Mouse (Mus musculus): Measurements from ENCODE around the gene Slc25a13.
A peak's percentile ranks its signal among the peaks of the same experiment; 100 is the strongest.

Slc25a13 gene

DNA sequence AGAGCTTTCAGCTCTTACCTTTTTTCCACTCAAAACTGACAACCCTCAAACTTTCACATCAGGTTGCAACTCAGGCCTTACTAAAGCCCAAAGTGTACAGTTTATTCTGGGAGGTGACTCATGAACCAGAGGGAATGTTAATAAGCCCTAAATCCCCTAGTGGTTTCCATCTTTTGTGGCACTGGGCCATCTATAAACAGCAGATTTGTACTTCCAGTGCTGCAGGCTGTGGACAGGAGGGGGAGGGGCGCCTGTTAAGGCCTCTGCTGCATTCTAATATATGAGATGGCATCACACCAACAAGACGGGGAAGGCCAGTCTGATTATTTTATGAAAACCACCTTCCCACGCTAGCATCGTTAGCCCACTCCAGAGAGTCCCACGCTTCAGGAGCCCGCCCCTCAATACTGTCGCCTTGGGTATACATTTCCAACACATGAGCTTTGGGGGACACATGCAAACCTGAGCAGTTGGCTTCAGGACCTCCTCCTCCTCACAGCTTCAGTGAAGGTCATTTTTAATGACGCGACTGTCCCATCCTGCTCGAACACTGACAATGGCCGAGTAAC is 48.3 kb downstream of the Slc25a13 start:
- no peak for DNase-seq (ENCODE audit: low read depth, low spot score)

DNA sequence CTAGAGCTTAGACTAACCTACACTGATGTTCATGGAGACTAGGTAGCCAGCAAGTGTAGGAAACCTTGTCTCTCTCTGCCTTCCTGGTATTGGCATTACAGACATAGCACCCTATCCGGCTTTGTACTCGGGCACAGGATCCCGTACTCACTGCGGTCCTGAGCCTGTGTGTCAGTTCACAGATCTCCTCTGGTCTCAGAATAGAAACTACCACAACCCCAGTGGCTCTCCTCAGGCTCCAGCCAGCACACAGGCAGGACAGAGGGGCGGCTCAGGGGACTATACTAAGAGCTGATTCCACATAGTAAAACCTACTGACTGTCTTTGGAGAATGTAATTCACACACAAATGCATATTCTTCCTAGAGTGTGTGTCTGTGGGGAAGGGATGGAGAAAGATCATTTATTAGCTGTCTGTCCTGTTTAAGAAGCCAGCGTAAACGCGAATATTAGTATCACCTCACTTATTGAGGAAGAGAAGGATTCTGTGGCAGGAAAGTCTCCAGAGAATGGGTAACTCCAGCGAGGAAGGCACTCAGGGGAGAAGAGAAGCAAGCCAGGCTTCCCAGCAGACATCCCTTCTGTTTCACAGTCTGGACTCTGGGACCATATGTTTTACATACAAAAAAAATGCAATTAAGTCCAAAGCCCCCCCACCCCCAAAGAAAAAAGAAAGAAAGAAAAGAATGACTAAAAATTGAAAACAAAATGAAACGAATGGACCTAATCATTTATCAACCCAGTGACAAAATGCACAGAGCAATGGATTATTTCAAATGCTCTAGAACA is 49.4 kb downstream of the Slc25a13 start:
- DNase-seq (ENCODE audit: low read depth, low spot score), result no peak

DNA sequence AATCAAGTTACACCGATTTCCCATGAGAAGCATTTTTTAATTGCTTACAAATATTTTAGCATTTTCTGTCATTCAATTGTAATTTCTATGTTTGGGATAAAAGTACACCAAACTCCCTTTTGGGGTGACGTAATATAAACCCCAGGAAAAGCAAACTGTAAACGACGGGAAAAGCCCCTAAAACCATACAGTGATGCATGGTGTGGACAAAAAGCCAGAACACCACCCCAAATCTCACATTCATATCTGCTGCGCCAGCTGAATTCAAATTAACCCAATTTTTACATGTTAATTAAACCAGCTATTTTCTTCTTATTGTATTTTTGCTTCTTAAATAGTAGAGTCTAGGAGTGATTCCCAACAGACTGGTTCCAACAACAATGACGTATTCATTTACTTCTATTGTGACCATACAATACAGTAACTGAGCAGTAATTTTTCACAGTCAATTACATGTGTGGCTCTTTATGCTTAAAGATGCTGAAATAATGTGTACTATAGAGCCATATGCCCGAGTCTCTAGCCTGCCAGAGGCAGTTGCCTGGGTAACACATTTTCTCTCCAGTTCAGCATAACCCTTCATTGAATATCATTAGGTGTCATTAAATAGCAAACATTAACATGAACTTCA is 53.9 kb downstream of the Slc25a13 start:
- no peak for DNase-seq (ENCODE audit: low read depth, low spot score)

DNA sequence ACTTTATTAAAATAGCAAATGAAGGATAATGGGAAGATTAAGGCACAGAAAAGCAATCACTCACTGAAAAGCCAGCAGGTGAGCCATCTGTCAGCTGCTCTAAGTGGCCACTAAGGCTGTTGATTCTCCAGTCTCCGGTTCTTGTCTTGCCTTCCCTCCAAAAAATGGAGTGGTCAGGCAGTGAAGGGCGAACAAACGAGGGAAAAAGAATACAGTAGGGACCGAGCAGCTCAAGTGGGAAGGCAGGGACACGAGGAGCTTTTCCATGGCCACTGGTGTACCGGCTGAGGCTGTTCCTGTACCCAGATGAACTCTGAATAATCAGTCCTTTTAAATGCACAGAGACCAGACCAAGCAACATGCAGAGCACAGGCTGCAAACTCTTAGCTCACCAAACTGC is 54.8 kb downstream of the Slc25a13 start:
- DNase-seq (ENCODE audit: low read depth, low spot score), result no peak

DNA sequence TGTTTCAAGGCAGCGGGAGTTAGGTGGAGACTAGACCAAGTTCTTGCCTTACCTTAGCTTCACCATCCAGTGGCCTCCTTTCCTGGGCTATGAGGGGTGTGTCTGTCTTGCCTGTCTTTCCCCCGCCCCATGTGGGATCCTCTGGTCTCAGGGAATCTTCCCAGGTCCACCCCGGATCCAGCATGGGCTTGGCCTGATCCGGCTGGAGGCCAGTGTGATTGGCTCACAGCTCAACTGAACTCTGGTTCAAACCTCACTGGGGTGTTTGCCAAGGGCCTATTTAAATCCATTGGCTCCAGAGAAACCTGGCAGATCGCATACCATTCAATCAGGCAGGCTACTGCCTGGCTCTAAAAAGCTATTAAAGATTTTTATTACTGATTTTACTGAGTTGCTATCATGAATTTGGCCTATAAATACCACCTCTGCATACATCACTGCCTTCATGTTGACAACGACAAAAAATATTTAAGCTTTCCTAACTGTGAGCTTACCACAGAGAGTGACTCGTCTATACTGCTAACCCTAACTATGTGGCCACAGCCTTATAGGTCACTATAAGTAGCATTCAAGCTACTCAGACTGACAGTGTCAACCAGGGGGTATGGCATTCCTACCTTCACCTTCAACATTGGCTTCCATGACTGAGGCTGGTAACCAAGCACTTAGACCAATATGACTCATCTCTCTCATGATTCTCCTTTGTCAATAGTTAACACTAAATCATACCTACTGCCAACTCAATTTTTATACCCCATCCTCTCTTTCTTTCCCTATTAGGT is 56.1 kb downstream of the Slc25a13 start:
- DNase-seq (ENCODE audit: low read depth, low spot score), result no peak

DNA sequence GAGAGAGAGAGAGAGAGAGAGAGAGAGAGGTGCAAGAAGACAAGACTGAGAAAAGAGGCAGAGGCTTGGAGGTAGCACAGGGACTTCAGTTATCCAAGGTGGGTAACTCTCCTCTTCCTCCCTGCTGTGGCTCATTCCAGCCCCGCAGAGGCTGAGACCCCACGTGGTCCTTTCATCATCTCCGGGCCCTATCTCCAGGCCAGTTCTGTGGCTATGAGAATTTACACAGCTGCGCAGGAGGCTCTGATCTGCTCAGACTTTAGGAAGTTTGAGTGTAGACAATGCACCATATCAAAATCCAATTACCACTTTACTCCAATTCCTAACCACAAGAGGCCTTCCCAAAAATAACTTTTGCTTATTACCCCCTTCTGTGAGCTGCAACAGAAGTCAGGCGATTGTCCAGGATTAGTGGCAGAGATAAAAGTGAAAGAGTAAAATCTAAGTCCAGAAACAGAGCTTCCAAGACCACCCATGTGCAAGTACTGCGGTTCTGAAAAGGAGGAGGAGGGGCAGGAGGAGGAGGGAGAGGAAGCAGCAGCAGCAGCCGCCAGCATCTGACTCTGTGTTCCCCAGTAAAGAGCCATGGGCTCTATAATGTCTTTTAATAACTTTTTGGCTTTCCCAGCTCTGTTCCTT is 57.6 kb downstream of the Slc25a13 start:
- DNase-seq (ENCODE audit: low read depth, low spot score), result no peak

DNA sequence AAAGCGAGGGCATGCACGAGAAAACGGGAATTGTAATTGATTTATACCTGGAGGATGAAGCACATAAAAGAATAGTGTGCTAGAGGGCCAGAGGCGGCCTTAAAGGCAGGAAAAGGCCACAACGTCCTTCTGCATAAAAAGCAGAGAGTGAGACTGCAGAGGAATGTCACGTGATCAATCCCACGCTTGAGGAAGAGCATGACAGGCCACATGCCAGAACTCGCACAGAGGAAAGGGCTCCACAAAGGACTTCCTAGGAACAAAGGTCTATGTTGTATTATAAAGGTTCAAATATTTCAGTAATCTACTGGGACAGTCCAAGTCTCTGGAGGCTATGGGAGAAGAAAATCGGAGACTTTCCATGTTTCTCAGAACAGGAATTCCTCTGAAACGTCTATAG is 63.5 kb downstream of the Slc25a13 start:
- no peak for DNase-seq (ENCODE audit: low read depth, low spot score)

DNA sequence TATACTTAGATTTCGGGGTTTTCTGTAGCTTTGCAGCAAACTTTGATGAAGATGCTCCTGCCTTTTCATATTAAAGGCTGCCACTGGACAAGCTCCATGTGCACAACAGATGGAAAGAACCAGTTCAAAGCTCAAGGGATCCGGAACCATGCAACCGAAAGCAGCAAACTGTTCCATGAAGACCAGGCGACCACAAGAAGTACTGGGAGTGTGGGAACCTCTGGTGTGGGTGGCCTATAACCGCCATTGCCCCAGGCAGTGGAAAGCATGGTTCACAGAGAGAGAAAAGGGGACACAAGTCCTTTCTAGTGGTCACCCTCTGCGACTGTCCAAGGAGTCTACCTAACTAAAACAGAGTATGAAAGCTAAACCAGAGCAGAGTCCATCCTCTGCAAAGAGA is 66.2 kb downstream of the Slc25a13 start:
- no peak for DNase-seq (ENCODE audit: low read depth, low spot score)

DNA sequence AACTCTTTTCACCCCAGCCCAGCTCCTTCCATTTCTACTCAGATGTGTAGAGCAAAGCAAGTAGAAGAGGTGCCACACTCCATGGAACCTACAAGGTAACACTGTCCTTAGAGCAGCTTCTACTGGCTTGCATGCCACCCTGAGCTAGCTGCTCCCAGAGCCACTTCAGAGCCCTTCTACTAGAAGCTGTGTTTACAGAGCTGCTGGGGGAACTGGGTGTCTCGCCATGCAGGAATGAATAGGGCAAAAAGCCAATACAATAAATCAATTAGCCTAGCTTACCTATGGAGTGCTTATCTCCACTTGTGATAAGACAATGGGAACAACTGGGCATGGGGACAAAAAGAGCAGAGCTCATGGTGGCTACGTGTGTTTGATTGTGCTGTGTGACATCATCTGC is 67.2 kb downstream of the Slc25a13 start:
- DNase-seq (ENCODE audit: low read depth, low spot score), result no peak

DNA sequence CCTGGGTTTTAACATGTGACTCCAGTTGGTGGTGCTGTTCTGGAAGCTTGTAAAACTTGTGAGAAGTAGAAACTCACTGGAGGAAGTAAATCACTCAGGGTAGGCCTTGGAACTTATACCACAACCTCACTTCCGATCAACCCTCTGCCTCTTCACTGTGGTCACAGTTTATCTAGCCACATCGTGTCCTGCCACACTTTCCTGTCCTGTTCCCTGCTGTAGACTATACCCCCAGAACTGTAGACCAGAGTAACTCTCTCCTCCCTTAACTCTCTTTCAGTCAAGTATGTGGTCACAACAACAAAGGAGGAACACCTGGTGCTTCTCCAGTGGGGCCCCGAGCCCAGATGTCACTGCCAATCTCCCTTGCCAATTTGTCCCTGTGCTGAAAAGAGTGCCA is 67.6 kb downstream of the Slc25a13 start:
- no peak for DNase-seq (ENCODE audit: low read depth, low spot score)

DNA sequence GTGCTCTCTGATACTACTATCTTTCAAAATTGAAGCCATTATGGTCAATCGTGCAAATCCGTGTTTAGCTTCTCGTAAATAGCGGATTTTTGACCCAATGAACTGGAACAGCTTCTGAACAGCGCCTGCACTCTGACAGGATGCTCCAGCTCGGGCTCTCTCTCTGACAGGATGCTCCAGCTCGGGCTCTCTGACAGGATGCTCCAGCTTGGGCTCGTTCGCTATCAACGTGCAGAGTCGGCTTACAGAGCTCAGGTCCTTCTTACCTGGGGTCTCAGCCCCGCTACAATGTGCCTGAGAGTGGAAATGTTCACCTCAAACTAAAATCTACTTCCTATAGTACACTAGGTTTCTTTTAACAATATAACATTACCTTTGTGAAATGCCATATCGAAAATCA is 71.6 kb downstream of the Slc25a13 start:
- DNase-seq (ENCODE audit: low read depth, low spot score), result no peak

DNA sequence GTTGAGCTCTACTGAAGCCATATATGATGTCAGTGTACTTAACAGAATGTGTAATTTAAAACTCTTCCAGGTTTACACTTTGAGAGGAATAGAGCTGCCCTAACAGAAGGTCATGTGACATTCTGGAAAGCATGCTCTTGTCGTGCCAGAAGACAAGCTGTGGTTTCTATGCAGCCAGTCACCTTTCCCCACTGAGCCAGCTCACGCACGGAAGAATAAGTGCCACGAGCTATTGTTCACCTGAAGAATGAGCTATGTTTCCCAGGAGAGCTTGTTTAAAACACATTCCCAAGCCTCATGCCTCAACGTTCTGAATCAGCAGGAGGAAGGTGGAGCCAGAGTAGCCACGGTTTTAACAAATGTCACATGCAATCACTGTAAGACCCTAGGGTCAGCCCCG is 73.4 kb downstream of the Slc25a13 start:
- no peak for DNase-seq (ENCODE audit: low read depth, low spot score)

DNA sequence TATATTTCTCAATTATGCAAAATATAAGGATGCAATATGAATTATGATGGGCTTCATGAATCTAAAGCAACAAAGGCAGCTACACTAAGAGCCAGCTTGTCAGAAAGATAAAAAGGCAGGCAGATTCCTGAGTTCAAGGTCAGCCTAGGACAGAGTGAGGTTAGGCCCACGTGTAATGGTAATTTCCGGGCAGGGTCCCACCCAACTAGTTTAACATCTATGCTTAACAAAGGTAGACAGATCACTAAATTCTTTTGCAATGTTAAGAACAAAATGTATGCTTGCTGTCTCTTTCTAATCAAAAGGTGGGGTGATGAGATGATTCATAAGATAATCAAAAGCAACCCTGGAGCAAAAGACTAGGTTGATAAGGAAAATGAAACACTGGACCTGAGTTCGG is 76.6 kb downstream of the Slc25a13 start:
- DNase-seq (ENCODE audit: low read depth, low spot score), result no peak

DNA sequence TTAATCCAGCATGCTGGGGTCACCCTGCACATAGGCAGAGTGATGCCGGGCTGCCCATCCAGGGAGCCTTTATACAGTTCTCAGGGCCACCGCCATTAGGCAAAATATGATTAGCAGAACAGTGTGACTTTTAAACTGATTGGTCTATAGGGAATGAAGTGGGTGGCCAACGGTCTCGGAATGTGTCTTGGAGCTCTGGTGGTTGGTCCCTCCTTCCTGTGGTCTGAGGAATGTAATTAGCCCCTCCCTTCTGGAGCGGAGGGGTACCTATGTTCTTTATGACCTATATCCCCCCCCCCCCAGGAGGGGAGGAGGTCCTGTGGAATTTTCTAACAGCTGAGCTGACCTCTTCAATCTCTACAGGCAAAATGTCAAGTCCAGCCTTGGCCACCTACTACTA is 77.9 kb downstream of the Slc25a13 start:
- DNase-seq (ENCODE audit: low read depth, low spot score), result no peak

DNA sequence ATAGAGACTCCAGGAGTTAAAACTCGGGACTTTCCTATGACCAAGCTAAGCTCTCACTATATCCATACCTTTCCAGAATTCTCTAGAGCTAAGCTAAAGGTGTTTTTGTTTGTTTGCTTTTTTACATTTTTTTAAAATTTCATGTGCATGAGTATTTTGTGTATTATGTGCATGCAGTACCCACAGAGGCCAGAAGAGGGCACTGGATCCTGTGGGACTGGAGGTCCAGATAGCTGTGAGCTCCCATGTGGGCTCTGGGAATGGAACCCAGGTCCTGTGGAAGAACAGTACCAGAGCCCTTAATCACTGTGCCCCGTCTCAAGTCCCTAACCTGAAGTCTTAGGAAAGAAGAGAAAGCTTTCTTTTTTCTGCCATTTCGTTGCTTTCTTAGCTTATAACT is 80.2 kb downstream of the Slc25a13 start:
- DNase-seq (ENCODE audit: low read depth, low spot score), result peak; percentile 2

DNA sequence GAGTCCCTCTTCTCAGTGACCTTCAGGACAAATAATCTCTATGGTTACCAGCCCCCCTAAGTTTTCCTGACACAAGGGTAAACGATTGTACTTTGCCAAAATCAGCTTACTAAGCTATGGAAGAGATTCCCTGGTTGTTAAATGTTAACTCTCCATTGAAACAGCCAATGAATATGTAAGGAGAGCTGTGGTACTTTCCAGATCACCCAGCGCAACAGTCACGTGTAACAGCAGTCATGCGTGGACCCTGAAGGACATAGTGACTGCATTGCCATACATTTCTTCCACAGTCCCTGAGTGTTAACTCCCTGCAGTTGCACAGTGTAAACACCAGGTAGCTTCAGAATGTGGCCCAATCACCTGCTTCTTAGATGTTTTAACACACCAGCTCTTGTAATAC is 82.0 kb downstream of the Slc25a13 start:
- no peak for DNase-seq (ENCODE audit: low read depth, low spot score)

DNA sequence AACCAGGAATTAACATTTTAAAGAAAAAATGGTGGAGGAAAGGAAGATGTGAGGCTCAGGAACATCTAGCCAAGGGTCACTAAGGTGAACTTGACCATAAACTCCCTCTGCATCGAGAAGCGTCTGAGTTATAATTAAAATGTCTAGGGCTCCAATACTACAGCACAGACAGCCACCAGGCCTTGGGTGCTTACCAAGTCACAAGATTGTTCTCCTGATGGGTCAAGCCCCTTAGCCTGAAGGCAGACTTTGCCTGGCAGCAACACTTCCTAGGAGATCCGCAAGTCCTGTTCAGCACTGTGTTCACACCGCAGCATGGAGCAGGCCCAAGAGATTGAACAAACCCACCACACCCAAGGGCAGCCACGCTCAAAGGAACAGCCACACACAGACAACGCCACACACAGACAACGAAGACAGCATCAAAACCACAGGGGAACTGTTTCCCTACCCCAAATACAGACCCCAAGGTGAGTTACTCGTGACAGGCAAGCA is 83.4 kb downstream of the Slc25a13 start:
- no peak for DNase-seq (ENCODE audit: low read depth, low spot score)

DNA sequence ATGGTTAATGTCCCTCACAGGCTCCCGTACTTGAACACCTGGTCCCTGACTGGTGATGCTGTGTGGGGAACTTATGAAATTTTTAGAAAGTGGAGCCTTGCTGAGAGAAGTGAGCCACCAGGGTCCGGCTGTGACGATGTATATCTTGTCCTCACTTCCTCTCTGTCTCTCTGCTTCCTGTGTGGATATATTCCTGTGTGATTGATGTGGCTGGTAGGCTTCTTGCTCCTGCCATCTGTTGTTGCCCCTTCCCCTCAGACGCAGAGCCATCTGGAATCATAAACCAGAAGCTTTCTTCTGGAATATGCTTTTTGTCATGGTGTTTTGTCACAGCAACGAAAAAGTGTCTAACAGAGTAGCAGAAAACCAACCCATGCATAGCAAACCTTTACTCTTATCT is 84.9 kb downstream of the Slc25a13 start:
- DNase-seq (ENCODE audit: low read depth, low spot score), result no peak

DNA sequence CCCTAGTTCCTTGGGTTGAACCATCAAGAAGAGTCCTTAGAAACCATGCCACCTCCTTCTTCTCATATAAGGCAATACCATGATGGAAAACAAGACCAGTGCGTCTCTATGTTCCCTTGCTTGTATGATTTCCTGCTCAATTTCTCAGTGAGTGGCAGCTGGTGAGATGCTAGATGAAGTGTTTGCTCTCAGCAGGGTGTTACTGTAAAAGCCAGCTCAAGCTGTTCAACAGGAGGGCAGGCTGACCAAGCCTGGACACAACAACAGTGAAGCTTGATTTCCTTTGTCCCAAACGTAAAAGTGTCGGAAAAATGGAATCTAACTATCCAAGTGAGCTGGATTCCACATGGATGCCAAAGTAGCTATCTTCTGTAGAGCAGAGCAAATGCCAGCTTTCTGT is 91.4 kb downstream of the Slc25a13 start:
- DNase-seq (ENCODE audit: low read depth, low spot score), result no peak

DNA sequence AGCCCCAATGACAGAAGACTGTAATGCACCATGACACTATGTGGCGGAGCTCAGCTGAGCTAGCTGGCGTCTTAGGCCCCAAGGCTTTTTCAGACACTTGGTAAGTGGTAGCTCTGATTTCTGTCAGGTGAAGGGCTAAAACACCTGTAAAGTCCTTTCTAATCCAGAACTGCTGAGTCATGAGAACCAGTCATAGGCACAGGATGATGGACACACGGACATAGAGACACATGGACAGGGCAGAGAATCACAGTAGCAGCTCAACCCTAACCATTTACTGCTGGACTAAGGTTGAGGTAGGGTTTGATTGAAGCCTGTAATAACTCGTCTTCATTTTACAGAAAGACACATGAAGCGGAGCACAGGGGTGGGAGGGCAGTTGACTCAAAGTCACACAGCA is 95.1 kb downstream of the Slc25a13 start:
- DNase-seq (ENCODE audit: low read depth, low spot score), result no peak

DNA sequence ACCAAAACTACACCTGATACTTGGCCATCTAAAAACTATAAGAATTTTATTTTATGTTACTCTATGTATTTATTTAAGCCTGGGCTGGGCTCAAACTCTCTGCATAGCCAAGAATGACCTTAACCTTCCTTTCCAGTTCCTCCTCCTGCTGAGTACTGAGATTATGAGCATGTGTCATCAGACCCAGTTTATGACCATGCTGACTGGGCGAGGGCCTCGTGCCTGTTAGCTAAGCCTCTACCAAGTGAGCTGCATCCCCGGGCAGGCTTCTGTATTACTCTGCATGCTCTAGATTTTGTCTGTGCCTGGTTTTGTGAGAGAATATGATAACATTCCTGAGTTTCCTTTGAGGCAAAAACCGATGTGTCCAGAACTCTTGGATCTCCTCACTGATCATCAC is 96.1 kb downstream of the Slc25a13 start:
- DNase-seq (ENCODE audit: low read depth, low spot score), result no peak

DNA sequence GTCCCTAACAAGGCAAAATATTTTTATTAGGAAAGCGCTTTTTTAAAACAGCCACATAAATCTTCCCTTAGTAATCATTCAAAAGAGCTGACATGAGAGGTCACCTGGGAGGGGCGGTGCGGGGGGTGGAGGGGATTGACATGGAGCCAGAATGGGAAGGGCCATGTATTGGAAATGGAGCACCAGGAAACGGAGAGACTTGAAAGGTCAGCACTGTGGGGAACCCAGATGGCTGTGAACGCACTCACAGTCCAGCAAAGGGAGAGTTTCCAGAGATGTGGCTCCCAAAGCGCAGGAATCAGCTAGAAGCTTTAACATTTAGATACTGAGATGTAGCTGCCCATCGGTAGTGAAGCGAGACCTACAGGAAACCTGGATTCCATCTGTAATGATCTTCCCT is 101.2 kb downstream of the Slc25a13 start:
- DNase-seq (ENCODE audit: low read depth, low spot score), result no peak
